8 mouse cellular contexts compared by ENCODE assay signal in genomic region chr19:41206811-41207344, GRCm38 (mm10). TPM values are rescaled to one million over a fixed set of nuclear protein-coding genes. Genes with fewer than 3 reads are reported as not detected.
DNase-seq lines count a peak whose midpoint lies in the region; ATAC-seq and TF ChIP-seq lines count a peak whose summit lies in the region.

TSS of gene Tll2 (minus strand) at chr19:41206835.

- peak; percentile 9 to 18 for DNase-seq in layer of hippocampus, postnatal 25 days (ENCODE audit: extremely low spot score in 1 of 2, low spot score in 1 of 2)
- no peak for DNase-seq in layer of hippocampus, postnatal 36 days
- DNase-seq in kidney, adult 2 months, result peak; percentile 47
- DNase-seq in neural tube, embryonic 11.5 days (ENCODE audit: low spot score), result peak; percentile 80
- DNase-seq in thymus, adult 2 months, result peak; percentile 32

- H3K36me3 ChIP-seq in embryonic facial prominence, embryonic 13.5 days, result peaks cover 8% of the 10 kb centered on the region
- no peaks in the 10 kb centered on the region for H3K36me3 ChIP-seq in heart, embryonic 11.5 days (ENCODE audit: control insufficient read depth, insufficient read depth, low read length)
- no peaks in the 10 kb centered on the region for H3K36me3 ChIP-seq in kidney, adult 2 months (ENCODE audit: control insufficient read depth, insufficient read depth, low read length)
- H3K36me3 ChIP-seq in liver, embryonic 16.5 days (ENCODE audit: control insufficient read depth, insufficient read depth), result peaks cover 2% of the 10 kb centered on the region; the same call in 1 of the 2 replicates
- no peaks in the 10 kb centered on the region for H3K36me3 ChIP-seq in neural tube, embryonic 11.5 days (ENCODE audit: control insufficient read depth, insufficient read depth, low read length)
- H3K36me3 ChIP-seq in thymus, adult 2 months (ENCODE audit: control insufficient read depth, insufficient read depth, low read length), result no peaks in the 10 kb centered on the region

- H3K9me3 ChIP-seq in embryonic facial prominence, embryonic 13.5 days, result no peaks in the 10 kb centered on the region
- no peaks in the 10 kb centered on the region for H3K9me3 ChIP-seq in heart, embryonic 11.5 days (replicated peaks; ENCODE audit: control insufficient read depth, low read length)
- H3K9me3 ChIP-seq in liver, embryonic 16.5 days (replicated peaks; ENCODE audit: control insufficient read depth, low read length), result no peaks in the 10 kb centered on the region
- no peaks in the 10 kb centered on the region for H3K9me3 ChIP-seq in neural tube, embryonic 11.5 days (ENCODE audit: control insufficient read depth, low read length)

- WGBS in embryonic facial prominence, embryonic 13.5 days, result 1% methylated on average over 32 of the region's 32 CpGs
- WGBS in heart, embryonic 11.5 days (ENCODE audit: insufficient replicate concordance), result under 1% methylated on average over 32 of the region's 32 CpGs
- WGBS in kidney, adult 2 months, result 1% methylated on average over 32 of the region's 32 CpGs
- WGBS in liver, embryonic 16.5 days (ENCODE audit: insufficient replicate concordance), result 2% methylated on average over 32 of the region's 32 CpGs
- WGBS in neural tube, embryonic 11.5 days, result under 1% methylated on average over 32 of the region's 32 CpGs
- 3% methylated on average over 32 of the region's 32 CpGs for WGBS in thymus, adult 2 months

- H3K4me1 ChIP-seq in embryonic facial prominence, embryonic 13.5 days, result peaks cover 15% of the 10 kb centered on the region
- H3K4me1 ChIP-seq in heart, embryonic 11.5 days (ENCODE audit: control insufficient read depth, insufficient read depth, low read length), result no peaks in the 10 kb centered on the region; the same call in 1 of the 2 replicates
- no peaks in the 10 kb centered on the region for H3K4me1 ChIP-seq in kidney, adult 2 months (ENCODE audit: control insufficient read depth, insufficient read depth, low read length)
- H3K4me1 ChIP-seq in liver, embryonic 16.5 days (ENCODE audit: control insufficient read depth, low read depth, low read length), result no peaks in the 10 kb centered on the region; the same call in none of the 2 replicates
- peaks cover 5% of the 10 kb centered on the region; the same call in 1 of the 2 replicates for H3K4me1 ChIP-seq in neural tube, embryonic 11.5 days (ENCODE audit: control insufficient read depth, insufficient read depth, low read length)
- H3K4me1 ChIP-seq in thymus, adult 2 months (replicated peaks; ENCODE audit: control insufficient read depth, insufficient read depth, low read length), result peaks cover 3% of the 10 kb centered on the region; the same call in 1 of the 2 replicates

- peak within 1 kb of the TSS; percentile 97 for H3K4me2 ChIP-seq in embryonic facial prominence, embryonic 13.5 days
- peak within 1 kb of the TSS; percentile 90 for H3K4me2 ChIP-seq in heart, embryonic 11.5 days
- peak within 1 kb of the TSS; percentile 51 for H3K4me2 ChIP-seq in liver, embryonic 16.5 days (ENCODE audit: low read depth, low read length)
- H3K4me2 ChIP-seq in neural tube, embryonic 11.5 days (ENCODE audit: low read depth), result peak within 1 kb of the TSS; percentile 93

- TF ChIP-seq CTCF in kidney, adult 2 months (conservative IDR thresholded peaks at IDR 0.05; ENCODE audit: insufficient read depth, insufficient read length, low read depth, low read length), result no peak
- TF ChIP-seq CTCF in thymus, adult 2 months (IDR thresholded peaks at IDR 0.05; ENCODE audit: borderline replicate concordance, control insufficient read depth, extremely low read depth, insufficient read depth, low read length, poor library complexity), result no peak

- peaks cover 69% of the 10 kb centered on the region for H3K27me3 ChIP-seq in embryonic facial prominence, embryonic 13.5 days
- peaks cover 30% of the 10 kb centered on the region for H3K27me3 ChIP-seq in heart, embryonic 11.5 days (ENCODE audit: control insufficient read depth, insufficient read depth, low read length)
- H3K27me3 ChIP-seq in kidney, adult 2 months (replicated peaks; ENCODE audit: control insufficient read depth, insufficient read depth, low read length), result no peaks in the 10 kb centered on the region
- H3K27me3 ChIP-seq in liver, embryonic 16.5 days (ENCODE audit: control insufficient read depth, insufficient read depth, low read depth, low read length), result peaks cover 34% of the 10 kb centered on the region
- H3K27me3 ChIP-seq in neural tube, embryonic 11.5 days (ENCODE audit: control insufficient read depth, insufficient read depth, low read length), result peaks cover 11% of the 10 kb centered on the region
- H3K27me3 ChIP-seq in thymus, adult 2 months (ENCODE audit: control insufficient read depth, insufficient read depth, low read length), result peaks cover 7% of the 10 kb centered on the region; the same call in 1 of the 2 replicates

- ATAC-seq in embryonic facial prominence, embryonic 13.5 days (ENCODE audit: insufficient number of reproducible peaks, insufficient read depth, low FRiP score, low TSS enrichment, low read depth), result peak; percentile 88
- ATAC-seq in heart, embryonic 11.5 days (replicated peaks; ENCODE audit: insufficient number of reproducible peaks, low FRiP score, low TSS enrichment), result peak; percentile 83
- ATAC-seq in liver, embryonic 16.5 days (ENCODE audit: low read depth), result peak; percentile 59
- peak; percentile 96 for ATAC-seq in neural tube, embryonic 11.5 days (ENCODE audit: insufficient read depth, low FRiP score, low TSS enrichment)

- peak within 1 kb of the TSS; percentile 49 for H3K4me3 ChIP-seq in embryonic facial prominence, embryonic 13.5 days
- H3K4me3 ChIP-seq in heart, embryonic 11.5 days (ENCODE audit: low read depth, low read length), result peak within 1 kb of the TSS; percentile 45
- H3K4me3 ChIP-seq in kidney, adult 2 months (ENCODE audit: insufficient read depth, low read depth, low read length), result no peak within 1 kb of the TSS
- H3K4me3 ChIP-seq in liver, embryonic 16.5 days (ENCODE audit: low read depth, low read length), result peak within 1 kb of the TSS; percentile 31; the same call in 1 of the 2 replicates
- H3K4me3 ChIP-seq in neural tube, embryonic 11.5 days (ENCODE audit: low read depth, low read length), result peak within 1 kb of the TSS; percentile 40
- H3K4me3 ChIP-seq in thymus, adult 2 months (ENCODE audit: control insufficient read depth, insufficient read depth, low read length), result no peak within 1 kb of the TSS

- no peak within 1 kb of the TSS for H3K27ac ChIP-seq in embryonic facial prominence, embryonic 13.5 days
- H3K27ac ChIP-seq in heart, embryonic 11.5 days (ENCODE audit: low read depth, low read length), result no peak within 1 kb of the TSS
- no peak within 1 kb of the TSS for H3K27ac ChIP-seq in kidney, adult 2 months (ENCODE audit: insufficient read depth, low read depth, low read length)
- no peak within 1 kb of the TSS for H3K27ac ChIP-seq in liver, embryonic 16.5 days (ENCODE audit: low read length)
- H3K27ac ChIP-seq in neural tube, embryonic 11.5 days (ENCODE audit: low read depth, low read length), result no peak within 1 kb of the TSS
- H3K27ac ChIP-seq in thymus, adult 2 months (ENCODE audit: control insufficient read depth, insufficient read depth, low read length), result no peak within 1 kb of the TSS

- no peak for TF ChIP-seq POLR2A in kidney, adult 2 months (IDR thresholded peaks at IDR 0.05; ENCODE audit: low read depth, low read length)
- TF ChIP-seq POLR2A in thymus, adult 2 months (IDR thresholded peaks at IDR 0.05; ENCODE audit: control insufficient read depth, extremely low read depth, insufficient read depth, low read length, poor library complexity), result no peak

- H3K9ac ChIP-seq in embryonic facial prominence, embryonic 13.5 days, result peak within 1 kb of the TSS; percentile 61
- H3K9ac ChIP-seq in heart, embryonic 11.5 days (ENCODE audit: low read depth, low read length), result peak within 1 kb of the TSS; percentile 34; the same call in 1 of the 2 replicates
- H3K9ac ChIP-seq in liver, embryonic 16.5 days (ENCODE audit: low read depth, low read length), result no peak within 1 kb of the TSS
- H3K9ac ChIP-seq in neural tube, embryonic 11.5 days (ENCODE audit: low read length), result peak within 1 kb of the TSS; percentile 41; the same call in 1 of the 2 replicates

RNA-seq across cellular contexts. Expression of gene Tll2, which starts in this region (rescaled TPM):
- 1 to 10 TPM in 1 of 2 experiments, under 1 TPM in 1; 0.89 to 1.1 TPM for total RNA-seq in layer of hippocampus, postnatal 25 days (2021)
- total RNA-seq in layer of hippocampus, postnatal 36 days (2021), result under 1 TPM; 0.58 to 0.85 TPM
- 0.28 and 0.30 TPM in 2 replicates for polyA plus RNA-seq in embryonic facial prominence, embryonic 13.5 days (2015; fragmentation: Nextera tagmentation; extraction: Ambion mirVana)
- polyA plus RNA-seq in heart, embryonic 11.5 days (2014; fragmentation: Nextera tagmentation; extraction: Ambion mirVana), result not detected in 2 replicates
- 0.03 TPM in 1 of 2 replicates, not detected in the other for polyA plus RNA-seq in kidney, adult 2 months (2012; rRNA removed)
- polyA plus RNA-seq in liver, embryonic 16.5 days (2015; fragmentation: Nextera tagmentation; extraction: Ambion mirVana), result not detected in 2 replicates
- polyA plus RNA-seq in neural tube, embryonic 11.5 days (2014; fragmentation: Nextera tagmentation; extraction: Ambion mirVana), result 0.99 and 1.2 TPM in 2 replicates
- 0.05 and 0.09 TPM in 2 replicates for polyA plus RNA-seq in thymus, adult 2 months (2012; rRNA removed)

Comparison
In these comparisons a context has a peak if more than half of its experiments do, and no peak if none do; other contexts are left out.
1. DNase-seq: peak in layer of hippocampus, postnatal 25 days (2 of 2) and neural tube, embryonic 11.5 days (single experiment); none in layer of hippocampus, postnatal 36 days (0 of 2).
2. Peak in ATAC-seq, H3K4me3 ChIP-seq, H3K9ac ChIP-seq and H3K4me2 ChIP-seq in embryonic facial prominence, embryonic 13.5 days; RNA of the gene not detected or under 1 TPM.
3. Peak in ATAC-seq, H3K4me3 ChIP-seq, H3K9ac ChIP-seq and H3K4me2 ChIP-seq in heart, embryonic 11.5 days; RNA of the gene not detected or under 1 TPM.
4. Peak in DNase-seq in kidney, adult 2 months; RNA of the gene not detected or under 1 TPM.
5. Peak in ATAC-seq, H3K4me3 ChIP-seq and H3K4me2 ChIP-seq in liver, embryonic 16.5 days; RNA of the gene not detected or under 1 TPM.
6. Peak in DNase-seq in thymus, adult 2 months; RNA of the gene not detected or under 1 TPM.
7. Peak in every context shown above with its lines, with median percentiles within 50 percentile points of each other: ATAC-seq and H3K4me2 ChIP-seq.